Mouse (Mus musculus) urinary bladder, postnatal 25 days (tissue): ENCODE measurements around the gene Orai1.
"Not testable (repeated sequence)": the region's sequence is repeated elsewhere in the genome, so short reads cannot be mapped to it uniquely, and the experiment has no call there.

Source experiments
- DNase-seq: peaks from one replicate; pipeline ENCODE4 v3.0.0; 2022; ENCODE audit warnings: low spot score

Orai1 gene

GRCm38 (mm10) chr5:123014753-123015701 lies at the start of gene Orai1:
Gene Orai1, plus strand, starts transcription at chr5:123015074.
- peak; percentile 97 for DNase-seq

DNA sequence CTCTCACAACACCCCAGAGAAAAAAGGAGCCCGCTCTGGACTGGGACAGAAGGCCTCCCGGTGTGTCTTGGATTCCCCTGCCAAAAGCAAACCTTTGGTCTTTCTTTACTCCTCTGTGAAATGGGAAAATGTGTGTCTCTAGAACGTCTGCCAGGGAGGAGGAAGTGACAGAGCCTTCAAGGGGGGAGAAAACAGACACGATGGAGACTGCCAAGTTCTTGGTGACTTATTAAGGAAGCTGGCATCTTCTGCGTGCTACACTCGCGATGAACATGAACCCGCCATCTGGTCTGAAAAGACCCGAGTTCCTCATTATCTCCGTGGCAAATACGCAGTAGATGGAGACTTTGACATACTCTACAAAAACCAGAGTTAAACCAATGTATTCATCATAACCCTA lies 49.4 kb upstream of the Orai1 start:
- no peak for DNase-seq

DNA sequence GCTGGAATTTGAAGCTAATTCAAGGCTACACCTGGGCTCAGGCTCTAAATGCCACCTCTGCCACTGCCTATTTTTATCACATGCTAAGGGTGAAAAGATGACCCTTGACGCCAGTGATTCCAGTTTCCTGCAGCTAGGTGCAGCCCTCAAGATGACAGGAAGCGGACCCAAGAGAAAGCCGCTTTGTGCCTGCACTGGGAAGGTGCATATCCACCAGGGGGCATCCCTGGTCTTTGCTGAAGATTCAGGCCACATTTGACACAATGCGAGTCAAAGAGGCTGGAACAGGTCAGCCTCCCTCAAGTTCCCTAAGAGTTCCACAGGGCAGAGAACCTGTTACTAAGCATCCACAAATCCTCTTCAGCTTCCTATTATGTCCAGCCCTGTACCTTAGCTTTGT lies 46.6 kb upstream of the Orai1 start:
- DNase-seq: peak; percentile 76

DNA sequence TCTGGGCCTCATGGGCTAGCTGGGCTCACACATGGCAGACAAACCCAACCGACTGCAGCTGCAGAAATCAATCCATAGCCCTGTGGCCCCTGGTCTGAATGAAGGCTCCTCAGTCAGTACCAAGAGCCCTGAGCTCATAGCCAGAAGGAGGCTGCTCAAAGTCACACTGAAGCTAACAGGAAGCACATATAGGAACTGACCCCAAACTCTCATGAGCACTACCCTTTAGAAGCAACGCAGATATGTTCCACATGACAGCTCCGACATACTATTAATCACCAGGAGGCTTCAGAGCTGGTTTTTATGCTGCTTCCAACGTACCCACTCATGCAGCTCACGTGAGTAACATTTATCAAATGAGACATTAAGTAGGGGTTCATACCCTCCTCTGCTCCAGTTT lies 44.8 kb upstream of the Orai1 start:
- DNase-seq: no peak

DNA sequence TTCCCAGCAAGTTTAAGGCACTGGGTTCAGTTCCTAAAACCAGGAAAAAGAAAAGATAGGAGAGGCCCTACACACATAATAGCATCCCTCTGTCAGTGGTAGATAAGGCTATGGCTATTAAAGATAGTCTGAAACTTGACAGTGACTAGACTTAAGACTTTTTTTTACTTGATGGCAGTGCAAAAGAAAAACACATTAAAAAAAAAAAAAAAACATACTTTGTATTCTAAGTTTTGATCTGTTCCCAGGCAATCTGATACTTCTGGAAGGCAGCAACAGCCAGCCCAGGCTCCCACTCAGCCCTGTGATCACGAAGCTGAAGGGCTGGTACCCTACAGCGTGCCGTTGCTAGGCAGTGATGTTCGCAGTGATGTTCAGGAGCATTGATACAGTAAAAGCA lies 43.4 kb upstream of the Orai1 start:
- no peak for DNase-seq

GRCm38 (mm10) chr5:122972116-122972515 lies 42.8 kb upstream of the Orai1 start:
- DNase-seq: no peak

DNA sequence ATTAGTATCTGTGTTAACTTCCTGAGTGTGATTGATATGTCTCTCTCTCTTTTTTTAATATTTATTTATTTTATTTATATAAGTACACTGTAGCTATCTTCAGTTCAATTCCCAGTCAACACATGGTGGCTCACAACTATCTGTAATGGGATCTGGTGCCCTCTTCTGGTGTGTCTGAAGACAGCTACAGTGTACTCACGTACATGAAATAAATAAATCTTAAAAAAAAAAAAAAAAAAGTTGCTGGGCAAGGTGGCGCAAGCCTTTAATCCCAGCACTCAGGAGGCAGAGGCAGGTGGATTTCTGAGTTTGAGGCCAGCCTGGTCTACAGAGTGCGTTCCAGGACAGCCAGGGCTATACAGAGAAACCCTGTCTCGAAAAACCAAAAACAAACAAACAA lies 40.2 kb upstream of the Orai1 start:
- not testable (repeated sequence) for DNase-seq

- no peak for DNase-seq
Measured at GRCm38 (mm10) chr5:122978970-122979369, 35.9 kb upstream of the Orai1 start.

GRCm38 (mm10) chr5:122984483-122984882 lies 30.4 kb upstream of the Orai1 start:
- no peak for DNase-seq

GRCm38 (mm10) chr5:122985276-122985675 lies 29.6 kb upstream of the Orai1 start:
- DNase-seq: no peak

GRCm38 (mm10) chr5:122986091-122986493 lies 28.8 kb upstream of the Orai1 start:
- DNase-seq: no peak

DNA sequence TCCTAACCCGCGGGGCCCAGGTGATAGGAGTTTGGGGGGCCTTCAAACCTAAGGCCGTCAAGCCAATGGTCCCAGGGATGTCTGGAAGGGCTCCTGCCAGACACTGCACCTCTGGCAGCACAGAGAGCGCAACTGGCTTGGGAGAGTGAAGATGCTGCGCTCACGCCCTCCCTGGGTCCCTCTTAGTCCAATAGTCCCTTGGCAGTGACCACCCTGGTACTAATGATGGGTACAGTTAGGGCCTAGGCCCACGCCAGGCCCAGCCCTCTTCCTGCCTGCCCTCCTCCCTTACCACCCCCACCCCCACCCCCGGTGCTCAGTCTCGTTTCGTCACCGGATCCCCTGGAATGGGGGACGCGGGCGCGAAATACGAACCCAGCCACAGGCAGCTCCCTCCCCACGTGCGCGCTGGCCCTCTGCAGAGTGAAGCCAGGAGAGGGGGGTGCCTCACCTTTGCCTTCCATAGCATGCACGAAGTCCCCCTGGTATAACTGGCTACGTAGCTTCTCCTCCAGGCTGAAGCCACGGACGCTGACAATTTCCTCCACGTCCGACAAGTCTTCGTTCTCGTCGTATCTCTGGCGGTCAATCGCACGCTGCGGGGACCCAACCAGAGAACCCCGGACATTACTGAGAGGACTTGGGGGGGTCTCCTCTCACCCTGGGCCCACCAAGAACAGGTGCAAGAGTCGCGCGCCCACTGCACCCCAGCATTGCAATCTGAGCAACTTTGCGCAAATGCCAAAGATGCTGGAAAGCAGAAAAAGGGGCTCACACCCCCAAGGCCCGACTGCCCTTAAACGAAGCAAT lies 27.5 kb upstream of the Orai1 start:
- DNase-seq: no peak

- DNase-seq: peak; percentile 35
Measured at GRCm38 (mm10) chr5:122988021-122988751, 26.7 kb upstream of the Orai1 start.

DNA sequence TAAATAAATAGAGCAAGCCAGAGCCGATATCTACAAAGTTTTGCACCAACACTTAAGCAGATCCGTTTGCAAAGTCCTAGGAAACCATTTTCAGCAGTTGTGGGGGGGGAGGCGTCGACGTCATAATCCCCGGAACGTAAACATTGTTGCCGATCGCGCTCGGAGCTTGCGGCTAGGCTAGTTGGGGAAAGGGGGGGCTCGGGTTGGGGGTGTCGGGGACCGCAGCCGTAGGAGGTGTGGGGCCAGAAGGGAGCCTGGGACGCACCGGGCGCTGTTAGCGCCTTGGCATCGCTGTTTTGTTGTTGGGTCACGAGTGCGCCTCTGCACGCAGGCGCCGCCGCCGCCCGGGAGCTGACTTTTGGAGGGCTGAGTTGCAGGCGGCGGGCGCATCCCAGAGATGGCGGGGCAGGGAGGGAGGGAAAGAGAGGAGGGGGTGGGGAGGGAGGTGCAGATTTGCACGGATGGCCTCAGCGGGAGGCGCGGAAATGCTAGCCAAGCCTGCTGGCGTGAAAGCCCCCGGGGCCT lies 25.8 kb upstream of the Orai1 start:
- peak; percentile 56 for DNase-seq

DNA sequence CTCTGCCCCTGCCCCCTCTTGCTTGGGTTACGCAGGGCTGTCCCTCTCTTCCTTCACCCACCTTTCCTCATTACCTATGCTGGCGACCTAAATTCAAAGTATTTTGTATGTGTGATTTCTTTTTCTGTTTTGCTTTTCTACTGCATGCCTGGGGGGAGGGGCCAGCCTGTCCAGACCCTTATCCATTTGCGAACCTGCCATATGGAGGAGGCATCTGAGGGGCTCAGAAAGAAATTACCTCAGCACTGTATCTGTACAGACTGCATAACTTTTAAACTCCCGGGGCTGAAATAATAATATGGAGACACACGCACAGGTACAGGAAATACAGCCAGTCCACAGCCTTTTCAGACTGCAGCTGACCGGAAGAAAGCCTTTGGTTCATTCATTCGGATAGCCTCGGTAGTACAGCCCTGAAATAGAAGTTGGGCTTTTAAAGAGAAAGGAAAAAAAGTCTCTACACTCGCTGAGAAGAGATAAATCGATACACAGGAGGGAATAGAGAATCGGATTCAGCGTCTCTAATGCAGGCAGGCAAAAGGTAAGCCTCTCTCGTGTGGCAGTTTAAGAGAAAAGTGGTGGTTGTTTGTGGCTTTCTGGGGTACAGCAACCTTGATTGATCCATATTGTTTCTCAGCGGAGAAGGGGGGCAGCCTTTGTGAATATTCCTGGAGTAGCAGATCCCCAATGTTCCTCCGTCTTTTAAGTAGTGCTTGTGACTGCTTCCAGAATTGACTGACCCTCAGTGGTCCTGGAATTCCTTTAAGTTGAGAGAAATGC lies 25.1 kb upstream of the Orai1 start, which contains the start of gene Kdm2b:
TSS of gene Kdm2b (minus strand) at position 273 of the 780 bp plus-strand sequence.
- no peak for DNase-seq

DNA sequence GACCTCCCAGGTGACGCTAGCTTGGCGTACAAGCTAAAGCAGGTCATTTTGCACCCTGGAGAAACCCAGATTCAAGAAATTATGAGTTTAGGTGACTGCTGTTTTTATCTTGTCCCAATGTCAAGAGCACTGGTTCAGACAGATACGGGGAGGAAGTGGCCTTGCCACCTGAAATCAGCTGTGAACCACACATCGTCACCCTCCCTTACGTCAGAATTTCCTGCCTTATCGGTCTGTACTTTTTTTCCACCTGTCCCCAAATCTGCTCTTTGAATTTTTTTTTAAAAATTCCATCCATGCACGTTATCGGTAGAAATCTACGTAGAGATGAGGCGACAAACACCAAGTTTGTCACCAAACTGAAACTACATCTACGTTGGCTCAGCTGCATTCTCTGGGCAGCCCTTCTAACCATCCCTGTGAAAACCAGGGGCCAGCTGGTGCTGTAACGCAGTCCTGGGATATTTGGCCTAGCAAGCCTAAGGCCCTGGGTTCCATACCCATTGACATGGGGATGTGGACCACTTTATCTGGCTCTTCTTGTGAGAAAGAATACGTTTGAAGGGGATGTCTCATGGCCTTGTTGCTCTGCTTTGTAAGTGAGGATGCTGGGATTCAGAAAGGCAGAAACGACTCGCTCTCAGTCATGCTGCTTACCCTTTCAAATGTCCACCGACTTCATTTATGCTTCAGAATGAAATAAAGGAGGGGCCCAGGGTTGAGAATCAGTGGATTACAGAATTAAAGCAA lies 24.3 kb upstream of the Orai1 start:
- DNase-seq: no peak

GRCm38 (mm10) chr5:122991350-122992004 lies 23.4 kb upstream of the Orai1 start:
- DNase-seq: no peak

- no peak for DNase-seq
Measured at GRCm38 (mm10) chr5:122993811-122994210, 21.1 kb upstream of the Orai1 start.

- DNase-seq: peak; percentile 89
Measured at GRCm38 (mm10) chr5:122994303-122994846, 20.5 kb upstream of the Orai1 start.

DNA sequence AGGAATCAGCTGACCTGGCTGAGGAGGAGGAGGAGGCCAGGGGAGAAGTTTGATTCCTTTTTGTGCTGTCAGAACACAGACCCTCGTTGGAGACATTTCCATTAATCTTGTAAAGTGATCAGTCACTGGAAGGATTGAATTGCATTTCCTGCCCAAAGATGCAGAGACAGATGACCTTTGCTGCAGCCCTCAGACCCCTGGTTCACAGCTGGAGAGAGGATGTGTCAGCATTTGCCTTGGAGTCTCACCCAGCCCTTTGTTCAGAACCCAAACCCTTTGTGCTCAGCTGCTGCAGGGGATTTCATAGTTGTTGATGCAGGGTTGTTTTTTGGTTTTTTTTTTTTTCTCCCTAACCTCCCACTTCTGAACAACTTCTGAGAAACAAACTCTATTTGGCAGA lies 20.0 kb upstream of the Orai1 start:
- DNase-seq: no peak
